Mouse (Mus musculus) heart, adult 8-10 months (tissue): ENCODE measurements at regions not wholly inside any gene's neighbourhood (a gene's known extent, or its start where the extent isn't known, plus 50 kb on each side); places are given as distances from the start of the nearest gene placed in this dataset.

ENCODE experiments used
- DNase-seq: peaks from one replicate; pipeline ENCODE4 v3.0.0; 2022; ENCODE audit warnings: low spot score

DNA sequence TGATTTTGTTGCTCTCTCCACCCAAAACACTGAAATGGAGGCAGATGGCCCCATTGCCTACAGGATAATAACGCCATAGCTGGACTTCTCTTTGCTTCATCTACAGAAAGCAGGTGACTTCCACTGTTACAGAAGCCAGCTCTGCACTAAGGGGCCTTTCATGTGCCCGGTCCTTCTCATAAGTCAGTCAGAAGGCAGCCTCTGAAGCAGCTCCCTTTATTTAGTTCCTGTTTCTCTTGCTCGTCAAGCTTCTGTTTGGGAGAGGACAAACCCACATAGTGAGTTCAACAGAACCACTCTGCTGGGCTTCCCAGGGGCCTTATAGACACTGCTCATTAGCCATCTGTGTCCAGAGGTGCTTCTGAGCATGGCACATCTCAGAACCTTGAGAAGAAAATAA lies 205.1 kb upstream of the Hhip start:
- no peak for DNase-seq

DNA sequence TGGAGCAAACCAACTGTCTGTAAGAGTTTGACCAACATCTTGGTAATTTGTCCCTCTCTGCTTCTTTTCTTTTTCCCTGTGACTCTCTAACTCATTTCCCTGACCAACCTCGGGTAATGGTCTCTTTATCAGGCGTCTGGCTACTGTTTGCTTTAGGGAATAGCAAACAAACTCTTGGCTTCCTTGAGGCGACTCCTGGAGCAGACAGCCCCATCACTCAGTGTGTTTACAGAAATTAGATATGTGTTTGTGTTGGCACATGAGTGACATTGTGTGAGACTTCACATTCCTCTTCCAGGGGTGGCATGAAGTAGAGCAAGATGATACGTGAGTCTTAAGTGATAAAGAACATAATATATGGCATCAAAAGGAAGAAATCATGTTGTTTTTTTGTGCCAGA lies 195.7 kb upstream of the Hhip start:
- DNase-seq, result no peak

DNA sequence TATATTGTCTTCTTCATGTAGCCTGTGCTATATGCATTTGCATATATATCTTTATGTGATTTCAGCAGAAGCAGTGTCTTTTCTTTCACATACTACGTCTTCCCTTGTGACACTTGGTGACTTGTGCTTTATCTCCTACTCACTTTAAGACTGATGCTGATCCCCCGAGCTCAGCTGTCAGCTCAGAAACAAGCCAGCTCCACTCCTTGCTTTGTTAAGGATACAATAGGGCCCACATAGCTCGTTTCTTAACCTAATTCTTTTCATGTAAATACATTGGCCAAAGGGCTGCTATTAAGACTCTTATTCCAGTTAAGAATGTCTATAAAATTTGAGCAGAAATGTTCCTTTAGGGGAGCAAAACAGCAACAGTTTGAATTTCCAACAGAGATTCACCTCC lies 193.8 kb upstream of the Hhip start:
- DNase-seq, result no peak

DNA sequence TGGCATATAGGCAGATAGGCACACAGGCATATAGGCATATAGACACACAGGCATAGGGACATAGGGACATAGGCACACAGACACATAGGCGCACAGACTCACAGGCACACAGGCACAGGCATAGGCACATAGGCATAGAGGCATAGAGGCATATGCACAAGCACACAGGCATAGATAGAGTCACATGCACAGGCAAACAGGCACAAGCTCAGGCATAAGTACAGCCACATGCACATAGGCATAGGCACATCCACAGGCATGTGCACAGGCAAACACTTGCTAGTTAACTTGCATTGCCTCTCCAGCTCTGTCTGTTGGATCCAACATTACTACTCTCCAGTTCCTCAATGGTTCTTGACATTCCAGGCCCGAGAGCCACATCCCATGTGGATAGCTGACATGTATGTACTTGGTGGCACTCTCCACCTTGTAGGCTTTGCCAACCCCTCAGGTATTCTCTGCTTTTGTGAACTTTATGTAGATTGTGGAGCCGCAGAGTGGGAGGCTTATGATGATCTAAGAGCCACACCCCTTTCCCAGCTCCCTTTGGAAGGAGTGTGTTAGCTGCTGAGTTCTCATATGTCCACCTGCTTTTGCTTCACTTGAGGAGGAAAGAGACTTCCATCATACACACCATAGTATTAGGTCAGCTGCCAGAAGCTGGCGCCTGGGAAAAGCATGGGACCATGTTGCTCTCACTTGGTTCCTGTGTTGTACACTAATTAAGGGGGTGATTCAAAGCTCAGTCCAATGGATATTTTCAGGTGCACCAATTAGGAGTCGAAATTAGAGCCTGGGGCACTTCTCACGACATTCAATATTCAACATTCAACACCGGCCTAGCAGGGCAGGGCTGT lies 192.7 kb upstream of the Hhip start:
- no peak for DNase-seq

DNA sequence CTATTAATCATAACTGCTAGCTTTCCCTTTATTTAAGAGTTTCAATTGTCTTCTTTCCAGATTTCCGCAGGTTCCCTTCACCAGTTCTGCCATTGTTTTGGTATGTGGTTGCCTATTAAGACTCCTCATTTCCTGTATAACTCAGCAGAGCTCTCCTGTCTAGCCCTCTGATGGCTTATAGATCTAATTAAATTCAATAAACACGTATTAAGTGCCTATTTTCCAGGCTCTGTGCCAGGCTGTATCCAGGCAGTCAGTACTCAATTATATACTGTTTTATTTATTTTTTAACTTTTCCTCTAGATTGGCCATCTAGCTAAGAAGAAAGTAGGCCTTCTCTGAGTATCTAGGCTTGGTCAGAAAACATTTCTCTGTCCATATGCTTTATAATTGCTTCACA lies 192.0 kb upstream of the Hhip start:
- DNase-seq, result no peak

DNA sequence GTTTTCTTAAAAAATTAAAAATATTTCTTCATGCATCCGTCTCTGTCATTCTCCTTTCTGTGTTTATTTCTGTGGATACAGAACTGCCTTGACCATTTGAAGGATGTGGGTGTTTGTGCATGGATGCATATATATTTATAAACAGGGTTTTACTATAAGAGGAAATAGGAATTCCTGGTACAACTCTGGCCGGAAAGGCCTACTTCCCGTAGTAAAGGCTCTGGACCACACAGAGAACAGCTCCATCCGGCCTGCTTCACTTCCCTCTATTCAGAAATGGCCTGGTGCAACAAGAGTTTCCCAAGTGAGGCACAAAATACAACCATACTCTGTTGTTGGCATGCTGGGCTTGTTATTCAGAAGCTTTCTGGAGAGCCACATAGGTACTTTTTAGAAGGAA lies 182.1 kb upstream of the Hhip start:
- peak; percentile 4 for DNase-seq

DNA sequence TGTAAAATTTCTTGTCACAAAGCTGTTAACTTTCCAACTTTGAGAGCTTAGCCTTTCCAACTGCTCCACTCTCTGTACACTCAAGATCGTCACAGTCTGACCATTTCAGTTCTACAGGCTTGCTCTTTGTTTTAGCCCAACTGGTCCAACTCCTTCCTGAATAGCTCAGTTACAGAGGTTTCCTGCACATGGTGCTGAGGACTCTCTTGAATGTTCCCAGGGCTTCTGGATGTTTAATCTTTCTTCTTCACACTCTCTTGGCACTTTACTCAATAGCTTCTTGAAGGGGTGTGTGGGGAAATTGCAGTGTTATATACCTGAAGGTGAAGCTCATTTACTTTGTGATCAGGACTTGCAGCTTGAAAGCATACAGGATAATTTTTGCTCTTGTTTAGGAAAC lies 152.6 kb upstream of the Hhip start:
- no peak for DNase-seq

DNA sequence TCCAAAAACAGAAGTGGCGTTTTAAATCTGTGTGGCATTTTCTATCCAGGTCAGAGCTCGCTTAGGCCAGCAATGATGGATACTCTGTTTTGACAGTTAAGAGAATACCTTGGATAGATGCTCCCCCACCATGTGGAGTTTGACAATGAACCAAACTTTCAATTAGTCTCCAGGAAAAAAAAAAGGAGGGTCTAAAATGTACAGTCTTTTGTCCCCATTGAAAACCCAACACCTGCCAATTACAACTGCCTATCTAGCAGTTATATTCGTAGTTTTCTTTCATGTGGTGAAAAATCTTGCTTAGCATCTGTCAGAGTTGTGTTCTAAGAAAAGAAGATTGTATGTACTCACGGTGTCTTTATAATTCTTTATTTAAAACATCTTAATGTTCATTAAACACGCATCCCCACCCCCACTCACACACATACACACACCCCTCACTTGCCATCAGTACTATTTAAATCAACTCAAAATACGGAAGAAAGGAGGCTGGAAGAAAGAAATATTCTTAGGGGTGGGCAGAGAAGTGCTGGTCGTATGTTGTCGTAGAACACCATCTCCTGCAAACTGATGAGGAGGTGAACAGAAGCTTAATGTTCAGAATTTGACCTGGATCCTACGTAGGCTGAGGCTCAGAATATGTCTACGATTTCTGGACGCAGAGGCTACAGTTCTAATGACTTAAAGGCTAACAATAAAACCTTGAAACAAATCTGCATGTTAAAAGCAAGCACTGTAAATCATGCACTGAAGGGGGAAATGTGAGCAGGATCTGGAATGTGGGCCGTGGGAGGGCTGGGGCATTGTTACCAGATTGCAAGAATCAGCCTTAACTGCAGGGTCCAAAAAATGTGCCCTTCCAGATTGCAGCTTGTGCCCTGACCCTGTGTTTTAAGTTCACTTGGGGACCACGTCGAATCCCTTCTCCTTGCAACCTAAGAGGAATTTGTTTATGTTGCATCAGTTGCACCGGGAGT lies 147.2 kb upstream of the Hhip start:
- DNase-seq, result no peak

DNA sequence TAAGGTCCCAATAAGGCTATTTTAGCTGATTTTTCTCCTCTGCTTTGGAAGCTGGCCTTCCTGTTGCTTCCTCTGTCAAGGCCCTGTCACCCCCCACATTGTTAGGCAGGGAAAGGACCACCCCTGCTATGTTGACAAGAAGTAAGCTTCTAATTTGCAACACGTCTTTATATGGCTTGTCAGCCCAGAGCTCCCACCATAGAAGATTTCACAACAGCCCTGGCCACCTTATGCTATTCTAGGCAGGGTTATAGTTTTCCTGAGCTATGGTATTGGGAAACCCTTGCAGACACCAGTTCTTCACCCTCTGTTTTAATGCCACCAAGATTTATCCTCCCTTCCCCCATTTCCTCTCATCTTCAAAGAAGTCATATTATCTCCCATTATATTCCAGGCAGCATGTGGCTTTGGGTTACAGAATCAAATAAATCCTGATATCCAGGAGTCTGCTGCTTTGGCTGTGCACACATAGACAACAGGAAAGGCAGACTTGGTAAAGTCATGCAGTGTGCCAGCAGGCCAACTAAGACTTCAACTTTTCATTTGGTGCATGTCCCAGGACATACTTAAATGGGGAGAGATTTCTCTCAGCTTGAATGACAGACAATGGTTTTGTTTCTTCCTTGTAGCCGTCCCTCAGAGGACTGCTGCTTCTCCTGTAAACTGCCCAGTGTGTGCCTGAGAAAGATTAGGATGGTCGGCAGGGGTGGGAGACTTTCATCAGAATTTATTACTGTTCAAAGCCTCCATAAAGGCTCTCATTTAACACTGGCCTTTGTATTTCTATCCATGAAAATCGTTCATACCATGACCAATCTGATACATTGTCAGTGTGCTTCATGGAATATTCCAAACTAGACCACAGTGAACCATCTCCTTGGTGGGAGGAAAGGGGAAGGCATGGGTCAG lies 146.2 kb upstream of the Hhip start:
- DNase-seq, result no peak

DNA sequence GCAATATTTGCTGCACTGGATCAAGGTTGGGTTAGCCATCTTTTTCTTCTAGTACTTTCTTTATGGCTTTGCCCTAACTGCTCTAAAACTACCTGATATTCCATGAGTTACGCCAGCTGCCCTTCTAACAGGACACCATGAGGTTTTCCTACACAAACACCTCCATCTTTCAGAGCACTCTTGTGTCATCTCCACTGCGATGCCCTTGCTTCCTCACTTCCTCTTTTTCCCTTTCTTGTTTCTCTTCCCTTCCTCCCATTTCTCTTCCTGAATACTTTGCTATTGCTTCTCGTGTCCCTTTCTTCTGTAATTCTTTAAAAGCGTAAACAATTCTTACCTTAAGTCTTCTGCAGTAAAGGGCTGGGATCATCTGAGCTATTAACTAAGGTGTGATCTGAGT lies 139.9 kb upstream of the Hhip start:
- DNase-seq, result no peak

DNA sequence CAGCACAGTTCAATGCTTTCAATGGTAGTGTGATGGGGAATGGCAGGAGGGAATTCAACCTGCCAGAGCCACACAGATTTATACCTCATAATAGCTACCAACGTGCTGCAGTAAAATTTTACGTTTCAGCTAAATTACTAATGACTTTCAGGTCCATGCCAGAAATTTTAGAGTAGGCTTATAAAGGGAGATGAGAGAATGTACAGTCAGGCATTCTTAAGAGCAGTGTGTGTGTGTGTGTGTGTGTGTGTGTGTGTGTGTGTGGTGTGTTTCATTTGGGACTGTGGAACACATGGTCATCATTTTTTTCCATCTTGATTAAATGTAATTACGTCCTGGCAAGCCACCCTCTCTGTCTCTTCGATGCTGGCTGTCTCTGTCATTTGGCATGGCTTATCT lies 132.7 kb upstream of the Hhip start:
- DNase-seq, result no peak

DNA sequence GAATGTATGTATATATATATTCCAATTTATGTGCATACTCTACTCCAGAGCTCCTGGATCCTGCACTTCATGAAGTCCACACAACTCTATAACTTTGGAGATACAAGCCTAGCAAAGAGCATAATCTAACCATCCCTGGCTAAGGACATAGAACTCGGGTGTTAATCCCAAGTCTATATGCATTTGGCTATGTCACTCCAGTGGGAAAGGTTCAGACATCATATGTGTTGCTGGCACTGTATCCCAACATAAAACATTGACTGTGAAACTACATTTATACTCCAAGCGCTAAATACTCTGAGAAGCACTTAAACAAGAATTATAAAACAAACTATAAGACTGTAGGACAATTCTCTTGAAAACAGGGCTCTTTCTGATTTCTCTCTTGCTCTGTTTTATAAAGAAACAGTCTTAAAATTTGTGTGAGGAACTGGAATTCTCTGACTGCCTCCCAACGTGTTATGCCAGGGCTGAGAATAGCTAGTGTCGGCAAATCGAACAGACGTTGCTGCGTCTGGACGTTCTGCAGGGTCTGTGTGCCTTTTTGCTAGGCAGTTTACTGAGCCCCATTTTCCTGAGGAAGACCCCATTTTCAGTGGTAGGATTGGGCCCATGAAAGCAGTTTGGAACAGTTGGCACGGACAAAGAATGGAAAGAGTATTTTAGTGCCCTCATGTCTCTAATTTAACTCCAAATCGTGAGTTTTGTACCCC lies 132.1 kb upstream of the Hhip start:
- no peak for DNase-seq

DNA sequence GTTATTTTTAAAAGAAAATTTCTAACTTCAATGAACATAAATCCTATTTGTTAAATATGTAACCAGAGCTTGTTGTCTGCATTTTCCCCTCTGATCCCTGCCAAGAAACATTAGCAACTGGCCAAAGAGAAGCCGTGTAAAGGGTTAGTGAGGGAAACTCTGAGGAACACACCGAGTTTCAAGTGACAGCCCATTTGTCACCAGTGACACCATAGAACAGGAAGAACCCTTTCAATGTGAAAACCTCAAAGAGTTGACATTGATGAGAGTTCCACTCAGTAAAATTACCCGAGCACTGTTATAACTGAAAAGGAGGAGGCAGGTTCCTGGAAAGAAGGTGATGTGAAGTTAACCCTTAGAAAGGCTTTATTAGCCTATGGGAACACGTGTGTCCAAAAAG lies 127.5 kb upstream of the Hhip start:
- DNase-seq, result no peak

DNA sequence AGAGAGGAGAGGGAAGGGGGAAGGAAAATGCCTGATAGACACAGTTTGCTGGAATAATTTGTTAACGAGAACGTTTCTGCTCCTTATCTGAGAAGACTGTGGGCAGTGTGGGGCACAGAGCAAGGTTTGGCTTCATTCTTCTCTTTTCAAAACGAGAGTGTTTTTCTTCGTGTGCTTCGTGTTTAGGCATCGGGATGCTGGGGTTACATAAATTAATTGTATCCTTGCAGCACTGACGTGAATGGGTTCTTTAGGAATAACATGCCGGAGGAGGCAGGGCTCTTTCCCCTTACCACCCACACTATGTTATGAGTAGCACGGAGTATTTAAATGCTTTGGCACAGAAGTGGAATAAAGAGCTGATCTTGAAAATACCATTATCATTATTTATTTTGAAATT lies 110.9 kb upstream of the Hhip start:
- DNase-seq, result no peak

DNA sequence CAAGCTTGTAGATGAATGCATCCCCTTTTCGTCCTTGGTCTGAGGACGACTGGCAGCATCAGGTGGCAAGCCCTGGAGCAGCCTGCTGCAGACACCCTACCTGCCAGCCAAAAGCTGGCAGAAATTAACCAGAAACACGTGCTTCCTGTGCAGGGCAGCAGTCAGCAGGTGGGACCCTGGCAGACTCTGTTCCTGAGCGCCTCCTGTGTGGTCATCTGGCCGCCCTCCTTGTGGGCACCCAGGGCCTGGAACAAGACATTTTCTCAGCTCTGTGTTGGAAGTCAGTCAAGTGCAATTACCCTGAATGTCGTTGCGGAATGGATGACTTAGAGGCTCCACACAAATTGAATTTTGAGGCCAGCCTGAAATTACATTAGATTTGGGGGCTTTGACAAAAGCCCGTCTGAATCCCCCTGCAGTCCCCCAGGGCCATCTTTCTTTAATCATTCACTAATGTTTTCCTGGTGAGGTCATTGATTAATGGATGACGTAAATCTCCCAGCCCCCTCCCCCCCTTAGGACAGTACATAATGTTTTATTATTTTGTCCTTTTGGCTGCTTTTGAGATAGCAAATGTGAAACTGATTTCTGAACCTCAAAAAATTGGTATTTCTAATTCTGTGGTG lies 91.8 kb upstream of the Hhip start:
- no peak for DNase-seq

DNA sequence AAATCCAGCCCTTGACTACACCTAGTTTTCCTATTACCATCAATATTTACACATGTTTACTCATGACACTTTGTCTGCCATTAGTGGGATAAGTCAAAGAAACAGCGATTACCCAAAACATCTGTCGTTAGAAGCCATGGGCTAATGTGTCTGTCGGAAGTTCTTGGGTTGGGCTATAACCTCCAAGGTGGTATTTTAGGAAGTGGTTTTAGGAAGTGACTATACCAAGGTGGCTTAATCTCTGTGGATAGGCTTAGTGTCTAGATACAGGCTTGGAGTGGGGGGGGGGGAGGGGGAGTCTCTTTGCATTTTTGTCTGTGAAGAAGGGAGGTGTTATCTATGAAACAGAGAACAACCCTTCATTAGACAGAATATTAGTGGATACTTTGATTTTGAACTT lies 90.1 kb upstream of the Hhip start:
- DNase-seq, result no peak

DNA sequence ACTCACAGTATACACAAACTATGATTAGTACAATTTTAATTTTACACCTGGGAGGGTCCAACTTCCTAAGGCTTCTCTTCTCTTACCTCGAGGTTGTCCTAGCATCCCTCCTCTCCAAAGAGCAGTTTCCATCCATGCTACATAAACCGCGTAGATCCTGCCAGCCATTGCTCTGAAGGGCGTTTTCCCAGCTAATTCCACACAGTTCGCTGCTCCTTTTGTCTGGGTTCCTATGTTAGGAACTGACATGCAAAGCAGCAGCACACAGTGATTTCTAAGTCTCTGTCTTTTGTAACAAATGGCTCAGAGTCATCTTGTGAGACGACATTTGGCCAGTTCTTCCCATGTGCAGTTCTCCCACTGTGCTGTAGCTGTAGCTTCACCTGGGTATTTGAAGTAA lies 80.7 kb upstream of the Hhip start:
- no peak for DNase-seq

DNA sequence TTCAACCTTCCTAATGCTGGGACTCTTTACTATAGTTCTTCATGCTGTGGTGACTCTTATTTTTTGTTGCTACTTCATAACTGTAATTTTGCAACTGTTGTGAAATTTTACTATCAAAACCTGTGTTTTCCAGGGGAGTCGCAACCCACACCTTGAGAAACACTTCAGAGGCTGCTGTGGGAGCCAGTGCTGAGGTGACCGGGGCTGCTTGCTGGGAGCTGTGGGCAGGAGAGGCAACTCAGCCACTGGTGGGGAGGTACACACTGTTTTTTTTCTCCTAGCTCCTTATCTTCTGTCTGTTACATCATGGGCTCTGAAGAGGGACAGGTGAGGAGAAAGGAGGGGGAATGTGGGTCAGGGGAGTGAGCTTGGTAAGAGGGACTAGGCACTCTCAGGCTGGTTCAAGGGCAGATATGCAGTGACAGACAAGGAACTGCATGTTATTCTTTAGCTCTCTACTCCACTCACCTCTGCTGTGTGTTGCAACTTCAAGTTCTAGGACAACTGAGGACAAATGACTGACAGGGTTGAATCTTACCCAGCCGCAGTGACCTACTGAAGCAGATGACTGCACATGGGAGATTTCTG lies 62.7 kb upstream of the Hhip start:
- no peak for DNase-seq

DNA sequence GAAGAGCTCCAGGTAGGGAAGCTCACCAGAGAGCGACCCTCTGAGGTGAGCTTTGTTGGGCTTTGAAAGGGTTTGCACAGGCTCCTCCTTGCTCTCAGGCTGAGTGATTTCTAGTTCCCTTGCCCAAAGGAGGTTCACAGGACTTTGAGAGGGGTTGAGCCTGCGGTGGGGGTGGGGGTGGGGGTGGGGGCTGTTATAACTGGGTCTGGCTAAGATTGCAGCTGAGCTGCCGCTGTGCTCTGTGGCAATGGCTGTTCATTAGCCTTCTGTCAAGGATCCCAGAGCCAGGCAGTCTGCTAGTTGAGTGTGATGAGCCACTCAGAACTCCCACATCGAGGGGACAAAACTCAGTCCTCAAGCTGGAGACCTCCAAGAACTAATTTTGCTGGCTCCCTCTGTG lies 59.5 kb upstream of the Hhip start:
- no peak for DNase-seq
